Mouse (Mus musculus) midbrain, embryonic 12.5 days (tissue): ENCODE results near the gene Tmprss11c. TPM values are rescaled to one million over a fixed set of nuclear protein-coding genes. Genes with fewer than 3 reads are reported as not detected.
"Not testable (repeated sequence)": the region's sequence is repeated elsewhere in the genome, so short reads cannot be mapped to it uniquely, and the experiment has no call there.

Source experiments
- ATAC-seq: fragments of 200-750 bp; cut with Nextera tagmentation; 2 replicates; pipeline ENCODE4 v1.8.0; 2017; ENCODE audit warnings: low read depth, moderate TSS enrichment, moderate library complexity; ENCODE audit not compliant: low FRiP score
- H3K27ac ChIP-seq: fragments of 300-500 bp; sonication (generic); replicated peaks from 2 replicates; pipeline ENCODE4 v1.5.1; 2016; ENCODE audit warnings: mild to moderate bottlenecking
- H3K27me3 ChIP-seq: fragments of 300-500 bp; sonication (generic); 2 replicates; pipeline ENCODE4 v1.6.1; 2016; ENCODE audit warnings: mild to moderate bottlenecking
- H3K36me3 ChIP-seq: fragments of 300-500 bp; sonication (generic); 2 replicates; pipeline ENCODE4 v1.6.1; 2016
- H3K4me1 ChIP-seq: fragments of 300-500 bp; sonication (generic); 2 replicates; pipeline ENCODE4 v1.6.1; 2016
- H3K4me2 ChIP-seq: fragments of 300-500 bp; sonication (generic); replicated peaks from 2 replicates; pipeline ENCODE4 v1.6.1; 2016; ENCODE audit warnings: mild to moderate bottlenecking, moderate library complexity
- H3K4me3 ChIP-seq: fragments of 300-500 bp; sonication (generic); 2 replicates; pipeline ENCODE4 v1.5.1; 2016; ENCODE audit warnings: mild to moderate bottlenecking
- H3K9ac ChIP-seq: fragments of 300-500 bp; sonication (generic); replicated peaks from 2 replicates; pipeline ENCODE4 v1.6.1; 2016; ENCODE audit warnings: mild to moderate bottlenecking, moderate library complexity
- H3K9me3 ChIP-seq: fragments of 300-500 bp; sonication (generic); 2 replicates; pipeline ENCODE4 v1.6.1; 2016; ENCODE audit warnings: mild to moderate bottlenecking
- WGBS: fragments of 180-500 bp; shearing (Covaris S2); methylation state at CpG from one replicate; pipeline ENCODE4 v1.1.7; 2016; 5-methylcytosine and 5-hydroxymethylcytosine counted together
- polyA plus RNA-seq: library from polyadenylated mRNA; unstranded; fragments of >200 nt; fragmentation: Nextera tagmentation; extraction: Ambion mirVana; gene quantifications from 2 replicates; pipeline ENCODE4 v1.2.1, GENCODE M21; 2016

Tmprss11c gene
- polyA plus RNA-seq: not detected in 2 replicates

- WGBS: 82% methylated on average over 4 of the region's 4 CpGs
- no peaks in the 10 kb centered on the region for H3K36me3 ChIP-seq
- no peak within 1 kb of the TSS for H3K4me2 ChIP-seq
- H3K27me3 ChIP-seq: no peaks in the 10 kb centered on the region
- ATAC-seq: no peak
- no peak within 1 kb of the TSS for H3K27ac ChIP-seq
- no peak within 1 kb of the TSS for H3K9ac ChIP-seq
- H3K9me3 ChIP-seq: no peaks in the 10 kb centered on the region
- no peak within 1 kb of the TSS for H3K4me3 ChIP-seq
- no peaks in the 10 kb centered on the region for H3K4me1 ChIP-seq
Measured at GRCm38 (mm10) chr5:86289208-86289607, at the start of gene Tmprss11c. Gene Tmprss11c (minus strand): TSS chr5:86289308.

DNA sequence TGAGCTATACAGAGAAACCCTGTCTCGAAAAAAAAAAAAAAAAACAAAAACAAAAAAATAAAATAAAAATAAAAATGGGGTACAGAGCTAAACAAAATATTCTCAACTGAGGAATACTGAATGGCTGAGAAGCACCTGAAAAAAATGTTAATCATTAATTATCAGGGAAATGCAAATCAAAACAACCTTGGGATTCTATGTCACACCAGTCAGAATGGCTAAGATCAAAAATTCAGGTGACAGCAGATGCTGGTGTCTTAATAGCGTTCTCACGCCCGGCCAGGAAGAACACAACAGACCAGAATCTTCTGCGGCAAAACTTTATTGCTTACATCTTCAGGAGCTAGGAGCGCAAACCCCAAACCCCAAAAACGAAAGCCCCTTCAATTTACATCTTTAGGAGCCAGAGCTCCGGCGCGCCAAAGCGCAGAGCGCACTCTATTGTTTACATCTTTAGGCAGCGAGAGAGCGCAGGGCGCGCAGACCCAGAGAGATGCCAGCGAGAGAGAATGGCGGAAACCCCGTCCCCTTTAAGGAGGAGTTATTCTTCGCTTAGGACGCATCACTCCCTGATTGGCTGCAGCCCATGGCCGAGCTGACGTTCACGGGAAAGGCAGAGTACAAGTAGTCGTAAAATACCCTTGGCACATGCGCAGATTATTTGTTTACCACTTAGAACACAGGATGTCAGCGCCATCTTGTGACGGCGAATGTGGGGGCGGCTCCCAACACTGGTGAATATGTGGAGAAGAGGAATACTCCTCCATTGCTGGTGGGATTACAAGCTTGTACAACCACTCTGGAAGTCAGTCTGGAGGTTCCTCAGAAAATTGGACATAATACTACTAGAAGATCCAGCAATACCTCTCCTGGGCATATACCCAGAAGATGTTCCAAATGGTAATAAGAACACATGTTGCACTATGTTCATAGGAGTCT is 29.2 kb upstream of the Tmprss11c start:
- H3K27me3 ChIP-seq, H3K4me1 ChIP-seq, H3K36me3 ChIP-seq, H3K27ac ChIP-seq, H3K9ac ChIP-seq, H3K9me3 ChIP-seq: not testable (repeated sequence)
- Histone ChIP-seq H3K4me2 (peak overlapping the region; percentile 41), H3K4me3 (peak overlapping the region; percentile 42)
- peak; percentile 88 for ATAC-seq
- WGBS: 50% methylated on average over 30 of the region's 30 CpGs

GRCm38 (mm10) chr5:86306116-86306515 is 17.0 kb upstream of the Tmprss11c start:
- H3K4me2 ChIP-seq: no peak overlapping the region
- no peaks in the 10 kb centered on the region for H3K27me3 ChIP-seq
- 87% methylated on average over 5 of the region's 5 CpGs for WGBS
- H3K9me3 ChIP-seq: no peaks in the 10 kb centered on the region
- H3K36me3 ChIP-seq: no peaks in the 10 kb centered on the region
- H3K4me1 ChIP-seq: no peaks in the 10 kb centered on the region
- H3K4me3 ChIP-seq: no peak overlapping the region
- no peak overlapping the region for H3K27ac ChIP-seq
- no peak for ATAC-seq
- no peak overlapping the region for H3K9ac ChIP-seq

DNA sequence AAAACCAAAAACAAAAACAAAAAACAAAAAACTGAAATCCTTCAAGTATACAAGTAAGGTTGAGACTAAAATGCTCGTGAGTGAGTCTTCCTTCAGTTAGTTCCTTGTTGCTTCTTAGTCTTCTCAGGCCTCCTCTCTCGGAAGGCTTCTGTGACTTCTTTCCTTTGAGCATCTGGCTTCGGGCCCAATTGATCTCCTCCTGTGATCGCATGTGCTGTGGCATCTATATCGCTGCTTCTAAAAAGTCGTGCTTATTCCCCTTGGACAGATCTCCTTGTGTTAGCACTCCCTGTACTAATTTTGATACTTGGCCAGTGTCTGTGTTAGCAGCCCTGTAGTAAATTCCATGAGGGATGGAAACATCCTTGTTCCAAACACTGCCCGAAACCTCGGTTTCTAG is 14.8 kb upstream of the Tmprss11c start:
- H3K27ac ChIP-seq: no peak overlapping the region
- ATAC-seq: no peak

GRCm38 (mm10) chr5:86246559-86246958 is 42.5 kb downstream of the Tmprss11c start:
- Histone ChIP-seq H3K27me3 (no peaks in the 10 kb centered on the region), H3K4me2 (no peak overlapping the region), H3K27ac (no peak overlapping the region), H3K36me3 (no peaks in the 10 kb centered on the region), H3K9me3 (no peaks in the 10 kb centered on the region), H3K4me1 (no peaks in the 10 kb centered on the region), H3K4me3 (no peak overlapping the region), H3K9ac (no peak overlapping the region)
- 94% methylated on average over 11 of the region's 11 CpGs for WGBS
- no peak for ATAC-seq

More for the DNA sequence above, 14.8 kb upstream of the Tmprss11c start:
- Histone ChIP-seq H3K36me3 (no peaks in the 10 kb centered on the region), H3K4me3 (no peak overlapping the region), H3K4me2 (no peak overlapping the region), H3K9ac (no peak overlapping the region), H3K27me3 (no peaks in the 10 kb centered on the region), H3K9me3 (no peaks in the 10 kb centered on the region), H3K4me1 (no peaks in the 10 kb centered on the region)
- 88% methylated on average over 8 of the region's 8 CpGs for WGBS

DNA sequence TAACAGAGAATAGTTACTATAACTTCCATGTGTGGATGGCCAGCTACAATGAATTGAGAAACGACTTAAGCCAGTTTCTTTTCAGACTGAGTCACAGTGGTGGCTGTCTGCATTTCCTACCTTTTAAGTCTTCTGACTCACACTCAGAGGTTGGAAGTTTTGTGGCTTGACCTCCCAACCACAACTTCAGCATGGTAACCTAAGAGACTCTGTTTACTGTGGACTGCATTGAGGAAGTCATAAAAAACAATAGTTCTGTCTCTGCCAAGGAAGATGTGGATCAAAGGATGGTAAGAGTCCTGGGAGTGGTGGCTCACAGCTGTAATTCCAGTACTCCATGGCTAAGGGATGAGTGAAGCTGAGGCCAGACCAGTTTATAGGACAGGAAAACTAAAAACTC is 44.2 kb downstream of the Tmprss11c start:
- Histone ChIP-seq H3K27ac (no peak overlapping the region), H3K9me3 (no peaks in the 10 kb centered on the region), H3K4me2 (no peak overlapping the region), H3K9ac (no peak overlapping the region), H3K36me3 (no peaks in the 10 kb centered on the region), H3K4me3 (no peak overlapping the region), H3K27me3 (no peaks in the 10 kb centered on the region), H3K4me1 (no peaks in the 10 kb centered on the region)
- 69% methylated on average over 1 of the region's 1 CpGs for WGBS
- ATAC-seq: no peak

DNA sequence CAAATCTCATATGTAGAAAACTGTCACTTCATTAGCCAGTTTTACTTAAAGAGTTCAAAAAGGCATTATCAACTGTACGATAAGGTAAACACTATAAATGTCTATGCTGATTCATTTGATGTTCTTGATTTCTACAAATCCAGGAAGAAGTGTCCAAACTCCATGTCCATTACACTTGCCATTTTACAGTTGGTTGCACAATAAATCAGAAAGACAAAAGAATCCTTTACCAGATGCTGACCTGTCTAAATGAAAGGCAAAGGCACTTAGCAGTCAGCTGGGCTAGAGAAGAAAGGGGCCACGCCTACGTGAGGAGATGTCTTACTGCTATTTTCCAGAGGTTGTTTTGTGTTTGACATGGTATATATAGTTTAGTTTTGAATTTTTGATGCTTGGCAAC is 44.8 kb downstream of the Tmprss11c start:
- 84% methylated on average over 3 of the region's 3 CpGs for WGBS
- ATAC-seq: no peak

DNA sequence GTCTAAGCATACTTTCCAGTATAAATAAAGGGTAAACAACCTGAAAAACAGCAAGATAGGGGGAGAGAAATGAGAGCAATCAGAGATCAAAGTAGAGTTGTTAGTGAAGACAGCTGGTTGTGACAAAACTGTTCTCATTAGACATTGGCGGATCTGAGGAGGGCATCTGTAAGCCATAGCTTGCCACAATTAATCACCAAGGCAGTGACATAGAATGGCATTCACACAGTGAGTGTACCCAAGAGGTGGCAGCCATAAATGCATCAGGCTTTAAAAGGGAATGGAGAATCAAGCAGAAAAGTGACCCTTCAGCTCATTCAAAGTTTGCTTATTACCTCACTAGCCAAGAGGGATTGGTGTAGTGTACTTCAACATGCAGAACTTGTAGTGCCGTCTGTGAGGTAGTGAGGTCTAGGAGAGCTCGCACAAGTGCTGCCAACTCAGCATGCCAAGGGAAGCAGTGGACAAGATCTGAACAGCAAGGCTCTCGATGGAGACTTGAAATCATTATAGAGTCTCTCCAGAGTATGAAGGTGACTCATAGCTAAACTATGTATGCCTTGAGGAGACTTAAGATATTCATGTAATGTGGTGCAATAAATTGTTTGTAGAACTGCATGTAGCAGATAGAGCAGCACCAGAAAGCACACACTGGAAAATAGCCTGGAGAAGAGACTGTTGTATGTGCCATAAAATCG is 61.8 kb downstream of the Tmprss11c start:
- no peak overlapping the region for H3K4me3 ChIP-seq
- H3K4me2 ChIP-seq: no peak overlapping the region
- H3K9ac ChIP-seq: no peak overlapping the region
- 90% methylated on average over 5 of the region's 5 CpGs for WGBS
- no peak for ATAC-seq
- no peaks in the 10 kb centered on the region for H3K36me3 ChIP-seq
- H3K4me1 ChIP-seq: no peaks in the 10 kb centered on the region
- H3K9me3 ChIP-seq: no peaks in the 10 kb centered on the region
- H3K27me3 ChIP-seq: no peaks in the 10 kb centered on the region
- H3K27ac ChIP-seq: no peak overlapping the region

More for the DNA sequence above, 44.8 kb downstream of the Tmprss11c start:
- H3K9ac ChIP-seq: no peak overlapping the region
- no peak overlapping the region for H3K4me3 ChIP-seq
- no peak overlapping the region for H3K27ac ChIP-seq
- no peaks in the 10 kb centered on the region for H3K9me3 ChIP-seq
- no peaks in the 10 kb centered on the region for H3K4me1 ChIP-seq
- H3K27me3 ChIP-seq: no peaks in the 10 kb centered on the region
- H3K4me2 ChIP-seq: no peak overlapping the region
- no peaks in the 10 kb centered on the region for H3K36me3 ChIP-seq

- no peak for ATAC-seq
Measured at GRCm38 (mm10) chr5:86197801-86198200, 91.3 kb downstream of the Tmprss11c start, which contains the start of gene Gnrhr. Gene Gnrhr (minus strand): TSS chr5:86197901.

DNA sequence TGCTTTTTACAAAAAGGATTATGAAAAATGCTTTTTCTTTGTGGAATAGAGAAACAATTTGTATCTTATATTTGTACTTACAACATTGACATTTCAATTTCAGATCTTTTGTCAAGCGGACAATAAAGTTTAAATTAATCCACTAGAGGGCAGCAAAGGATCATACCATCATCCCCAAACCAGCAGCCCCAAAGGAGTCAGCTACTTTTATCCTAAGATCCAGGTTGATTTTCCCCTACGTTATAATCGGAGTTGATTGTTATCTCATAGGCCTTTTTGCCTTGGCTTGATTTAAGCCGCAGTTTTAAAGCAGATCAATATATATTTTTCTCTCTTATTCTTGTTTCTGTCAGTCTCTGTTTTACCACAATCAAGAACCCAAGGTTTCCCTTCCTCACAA is 97.8 kb downstream of the Tmprss11c start:
- Histone ChIP-seq H3K4me1 (no peaks in the 10 kb centered on the region), H3K9me3 (no peaks in the 10 kb centered on the region), H3K36me3 (no peaks in the 10 kb centered on the region), H3K27me3 (no peaks in the 10 kb centered on the region), H3K27ac (no peak overlapping the region), H3K4me2 (no peak overlapping the region), H3K9ac (no peak overlapping the region), H3K4me3 (no peak overlapping the region)
- ATAC-seq: peak; percentile 55
- WGBS: 23% methylated on average over 4 of the region's 4 CpGs

More at GRCm38 (mm10) chr5:86197801-86198200, 91.3 kb downstream of the Tmprss11c start, which contains the start of gene Gnrhr:
- H3K27ac ChIP-seq: no peak within 1 kb of the TSS
- H3K9me3 ChIP-seq: no peaks in the 10 kb centered on the region
- H3K4me2 ChIP-seq: no peak within 1 kb of the TSS
- no peaks in the 10 kb centered on the region for H3K4me1 ChIP-seq
- no peaks in the 10 kb centered on the region for H3K27me3 ChIP-seq
- WGBS: 88% methylated on average over 10 of the region's 10 CpGs
- no peaks in the 10 kb centered on the region for H3K36me3 ChIP-seq
- no peak within 1 kb of the TSS for H3K4me3 ChIP-seq
- H3K9ac ChIP-seq: no peak within 1 kb of the TSS

- Histone ChIP-seq H3K27me3 (no peaks in the 10 kb centered on the region), H3K4me3 (no peak overlapping the region), H3K4me1 (no peaks in the 10 kb centered on the region), H3K4me2 (no peak overlapping the region), H3K9me3 (no peaks in the 10 kb centered on the region), H3K36me3 (no peaks in the 10 kb centered on the region), H3K27ac (no peak overlapping the region), H3K9ac (no peak overlapping the region)
- WGBS: 26% methylated on average over 5 of the region's 5 CpGs
- ATAC-seq: no peak
Measured at GRCm38 (mm10) chr5:86190770-86191169, 98.3 kb downstream of the Tmprss11c start.

- Histone ChIP-seq H3K4me1 (no peaks in the 10 kb centered on the region), H3K27me3 (no peaks in the 10 kb centered on the region), H3K4me3 (no peak overlapping the region), H3K36me3 (no peaks in the 10 kb centered on the region), H3K9ac (no peak overlapping the region), H3K9me3 (no peaks in the 10 kb centered on the region), H3K27ac (no peak overlapping the region), H3K4me2 (no peak overlapping the region)
- 41% methylated on average over 15 of the region's 15 CpGs for WGBS
- no peak for ATAC-seq
Measured at GRCm38 (mm10) chr5:86190290-86190689, 98.8 kb downstream of the Tmprss11c start.
